Mouse (Mus musculus) monocyte, adult 5-6 weeks (primary cell): Measurements from ENCODE around the gene Psma6. TPM values are rescaled to one million over a fixed set of nuclear protein-coding genes. Genes with fewer than 3 reads are reported as not detected.
"Not testable (repeated sequence)": the region's sequence is repeated elsewhere in the genome, so short reads cannot be mapped to it uniquely, and the experiment has no call there.

Source experiments
- ATAC-seq: fragments of 153-309, 156-312 bp; replicated peaks from 2 replicates; pipeline ENCODE4 v1.8.0; 2017; ENCODE audit warnings: mild to moderate bottlenecking; ENCODE audit not compliant: low TSS enrichment, insufficient number of reproducible peaks, severe bottlenecking, poor library complexity, low FRiP score
- total RNA-seq: library from RNA; stranded (forward); fragments of 200-1000, 200-491, 200-594 nt; gene quantifications from 3 replicates; pipeline ENCODE4 v1.2.3, GENCODE M21; 2017

The Psma6 gene
- 235 to 325 TPM (median 287 TPM) in 3 replicates for total RNA-seq

GRCm38 (mm10) chr12:55384023-55384749, at the start of gene Psma6:
TSS of gene Psma6 (plus strand) at chr12:55384222.
- ATAC-seq: no peak

- not testable (repeated sequence) for ATAC-seq
These were observed 45.5 kb upstream of the Psma6 start for GRCm38 (mm10) chr12:55338490-55338889.

GRCm38 (mm10) chr12:55343045-55343444, 41.0 kb upstream of the Psma6 start:
- ATAC-seq: not testable (repeated sequence)

- no peak for ATAC-seq
These were observed 40.0 kb upstream of the Psma6 start for GRCm38 (mm10) chr12:55343998-55344397.

GRCm38 (mm10) chr12:55344583-55344982, 39.4 kb upstream of the Psma6 start:
- ATAC-seq: no peak

- no peak for ATAC-seq
These were observed 30.6 kb upstream of the Psma6 start for GRCm38 (mm10) chr12:55353423-55353822.

- peak; percentile 65; the same call in 1 of the 2 replicates for ATAC-seq
These were observed 29.1 kb upstream of the Psma6 start for GRCm38 (mm10) chr12:55354904-55355303.

GRCm38 (mm10) chr12:55357303-55357702, 26.7 kb upstream of the Psma6 start:
- no peak for ATAC-seq

- ATAC-seq: peak; percentile 83
These were observed 23.1 kb upstream of the Psma6 start for GRCm38 (mm10) chr12:55360929-55361328.

GRCm38 (mm10) chr12:55365083-55365482, 18.9 kb upstream of the Psma6 start:
- no peak for ATAC-seq

GRCm38 (mm10) chr12:55372424-55373055, 11.5 kb upstream of the Psma6 start:
- no peak for ATAC-seq

GRCm38 (mm10) chr12:55376956-55377609, 6.9 kb upstream of the Psma6 start:
- no peak for ATAC-seq

- no peak for ATAC-seq
These were observed 6.4 kb upstream of the Psma6 start for GRCm38 (mm10) chr12:55377610-55377980.

GRCm38 (mm10) chr12:55384826-55385225, 804 bp downstream of the Psma6 start:
- no peak for ATAC-seq

- no peak for ATAC-seq
These were observed 1.9 kb downstream of the Psma6 start for GRCm38 (mm10) chr12:55385931-55386330.

GRCm38 (mm10) chr12:55386456-55386855, 2.4 kb downstream of the Psma6 start:
- ATAC-seq: no peak

GRCm38 (mm10) chr12:55387083-55387787, 3.2 kb downstream of the Psma6 start:
- ATAC-seq: no peak

- ATAC-seq: no peak
These were observed 3.9 kb downstream of the Psma6 start for GRCm38 (mm10) chr12:55387788-55388465.

GRCm38 (mm10) chr12:55388478-55388877, 4.5 kb downstream of the Psma6 start:
- no peak for ATAC-seq
